Mouse (Mus musculus) midbrain, embryonic 10.5 days (tissue): Measurements from ENCODE around the gene Htr6. TPM values are rescaled to one million over a fixed set of nuclear protein-coding genes. Genes with fewer than 3 reads are reported as not detected.

ENCODE experiments used
- DNase-seq: peaks from one replicate; pipeline ENCODE4 v3.0.0-alpha.2; 2017; ENCODE audit warnings: low spot score
- H3K27ac ChIP-seq: fragments of 300-500 bp; sonication (generic); replicated peaks from 2 replicates; pipeline ENCODE4 v1.5.1; 2016; ENCODE audit warnings: mild to moderate bottlenecking
- H3K27me3 ChIP-seq: fragments of 300-500 bp; sonication (generic); 2 replicates; pipeline ENCODE4 v1.6.1; 2016; ENCODE audit warnings: low read depth, mild to moderate bottlenecking; ENCODE audit not compliant: poor library complexity, severe bottlenecking
- H3K36me3 ChIP-seq: fragments of 300-500 bp; sonication (generic); 2 replicates; pipeline ENCODE4 v1.6.1; 2016; ENCODE audit warnings: mild to moderate bottlenecking, moderate library complexity
- H3K4me1 ChIP-seq: fragments of 300-500 bp; sonication (generic); 2 replicates; pipeline ENCODE4 v1.6.1; 2016
- H3K4me3 ChIP-seq: fragments of 300-500 bp; sonication (generic); 2 replicates; pipeline ENCODE4 v1.5.1; 2016; ENCODE audit warnings: mild to moderate bottlenecking, moderate library complexity
- H3K9me3 ChIP-seq: fragments of 300-500 bp; sonication (generic); replicated peaks from 2 replicates; pipeline ENCODE4 v1.6.1; 2016; ENCODE audit warnings: mild to moderate bottlenecking
- WGBS: fragments of 180-500 bp; shearing (Covaris S2); methylation state at CpG from one replicate; pipeline ENCODE4 v1.1.7; 2016; 5-methylcytosine and 5-hydroxymethylcytosine counted together
- polyA plus RNA-seq: library from polyadenylated mRNA; unstranded; fragments of >200 nt; fragmentation: Nextera tagmentation; extraction: Ambion mirVana; gene quantifications from 2 replicates; pipeline ENCODE4 v1.2.1, GENCODE M21; 2016

Htr6 gene
- polyA plus RNA-seq, 1 experiment from 2014 or later, result not detected

DNA sequence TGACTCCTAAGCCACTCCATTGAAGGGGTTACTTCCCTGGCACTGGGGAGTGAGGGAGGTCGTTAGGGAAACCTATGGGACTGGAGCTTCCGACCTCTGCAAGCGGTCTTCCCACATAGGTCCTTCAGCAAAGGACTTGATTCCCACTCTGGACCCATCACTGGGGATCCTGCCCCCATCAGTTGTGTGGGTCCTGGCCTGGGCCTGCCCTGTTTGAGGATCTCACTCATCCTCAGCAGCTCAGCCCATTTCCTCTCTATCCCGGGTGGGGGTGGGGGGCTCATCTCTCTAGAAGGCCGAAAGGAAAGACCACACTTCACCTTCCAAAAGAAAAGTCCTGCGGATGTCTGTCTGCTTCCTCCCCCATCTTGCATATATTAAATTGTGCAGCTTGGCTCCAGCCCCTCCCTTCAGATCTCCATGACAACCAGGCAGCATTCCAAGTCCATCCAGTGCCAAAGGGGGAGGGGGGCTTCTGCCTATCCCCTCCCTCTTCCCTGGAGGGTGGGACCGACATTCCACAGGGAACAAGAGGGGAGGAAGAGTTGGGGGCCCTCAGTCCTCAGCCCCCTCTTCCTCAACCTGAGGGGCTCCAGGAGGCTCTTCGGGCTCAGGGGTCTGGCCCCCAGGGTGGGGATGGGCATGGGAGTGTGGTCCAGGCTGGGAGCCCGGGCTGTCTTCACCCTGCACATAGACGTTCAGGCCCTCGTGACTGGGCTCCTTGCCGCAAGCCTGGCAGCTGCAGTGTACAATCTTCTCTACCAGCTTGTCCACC is 7.6 kb upstream of the Htr6 start:
- 39% methylated on average over 12 of the region's 12 CpGs for WGBS
- peaks cover 23% of the 10 kb centered on the region for H3K4me1 ChIP-seq
- H3K4me3 ChIP-seq, result peak overlapping the region; percentile 30
- H3K27ac ChIP-seq, result peak overlapping the region; percentile 79
- peak; percentile 72 for DNase-seq
- no peaks in the 10 kb centered on the region for H3K9me3 ChIP-seq
- no peaks in the 10 kb centered on the region for H3K36me3 ChIP-seq
- H3K27me3 ChIP-seq, result peaks cover 31% of the 10 kb centered on the region

DNA sequence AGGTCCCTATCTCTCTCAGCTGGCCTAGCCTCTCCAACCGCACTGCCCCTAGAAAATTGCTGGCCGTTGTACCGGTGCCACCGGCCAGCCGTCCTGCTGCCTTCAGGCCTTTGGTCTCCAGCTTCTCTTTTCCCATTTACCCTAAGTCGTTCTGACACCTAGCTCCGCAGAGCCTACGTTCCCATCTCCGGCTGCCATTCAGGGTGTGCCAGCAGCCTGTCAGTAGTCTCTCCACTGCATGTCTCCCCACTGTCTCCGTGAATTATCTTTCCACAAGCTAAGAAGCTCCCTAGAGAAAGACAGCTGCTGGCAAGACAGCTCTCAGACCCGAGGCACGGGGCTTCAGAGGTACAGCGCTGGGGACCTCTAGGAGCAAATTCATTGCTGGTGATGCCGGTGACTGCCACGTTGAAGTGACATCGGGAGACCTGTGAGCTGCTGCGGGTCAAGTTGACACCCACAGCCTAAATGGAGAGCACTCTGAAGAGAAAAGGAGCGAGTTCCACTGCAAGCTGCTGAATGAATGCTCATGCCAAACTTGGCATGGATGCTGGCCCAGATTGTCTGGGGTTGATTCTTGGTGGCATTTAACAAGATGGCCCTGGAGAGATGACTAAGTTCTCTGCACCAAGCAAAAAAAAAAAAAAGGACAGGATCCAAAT is 6.0 kb upstream of the Htr6 start:
- Histone ChIP-seq H3K27me3 (peaks cover 35% of the 10 kb centered on the region), H3K4me3 (no peak overlapping the region), H3K27ac (no peak overlapping the region), H3K36me3 (no peaks in the 10 kb centered on the region), H3K4me1 (peaks cover 23% of the 10 kb centered on the region), H3K9me3 (no peaks in the 10 kb centered on the region)
- no peak for DNase-seq
- whole genome bisulfite sequencing, result 83% methylated on average over 18 of the region's 18 CpGs

DNA sequence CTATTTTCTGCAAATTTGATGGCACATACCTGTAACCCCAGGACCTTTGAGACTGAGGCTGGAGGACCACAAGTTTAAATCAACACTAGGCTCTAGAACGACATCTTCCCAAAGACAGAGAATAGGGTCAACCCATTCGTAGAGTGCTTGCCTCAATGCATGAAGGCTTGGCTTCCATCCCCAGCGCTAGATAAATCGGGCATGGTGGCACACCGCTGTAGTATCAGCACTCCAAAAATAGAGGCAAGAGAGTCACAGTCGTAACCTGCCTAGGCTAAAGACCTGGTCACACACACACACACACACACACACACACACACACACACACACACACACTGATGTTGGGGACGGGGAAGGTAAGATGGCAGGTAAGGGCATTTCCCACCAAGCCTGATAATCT is 4.9 kb upstream of the Htr6 start:
- no peak overlapping the region for H3K27ac ChIP-seq
- no peaks in the 10 kb centered on the region for H3K36me3 ChIP-seq
- H3K4me1 ChIP-seq, result peaks cover 28% of the 10 kb centered on the region
- H3K4me3 ChIP-seq, result no peak overlapping the region
- DNase-seq, result no peak
- 92% methylated on average over 7 of the region's 7 CpGs for WGBS
- H3K27me3 ChIP-seq, result peaks cover 44% of the 10 kb centered on the region
- H3K9me3 ChIP-seq, result no peaks in the 10 kb centered on the region

DNA sequence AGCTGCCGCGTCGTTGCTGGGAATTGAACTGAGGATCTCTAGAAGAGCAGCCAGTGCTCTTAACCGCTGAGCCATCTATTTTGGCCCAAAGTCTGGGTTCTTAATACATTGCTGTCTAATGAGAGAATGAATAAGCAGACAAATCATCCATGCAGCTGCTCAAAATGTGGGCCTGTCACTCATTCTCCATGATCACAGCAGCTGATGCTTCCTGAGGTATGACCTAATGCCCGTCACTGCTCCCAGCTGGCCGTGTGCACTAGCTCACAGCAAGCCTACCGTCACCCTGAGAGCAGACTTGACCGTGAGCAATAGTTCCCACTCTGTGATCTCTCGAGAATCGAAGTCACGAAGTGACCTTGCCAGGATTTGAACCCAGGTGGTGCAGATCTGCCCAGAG is 4.1 kb upstream of the Htr6 start:
- H3K27ac ChIP-seq, result no peak overlapping the region
- peaks cover 45% of the 10 kb centered on the region for H3K27me3 ChIP-seq
- WGBS, result 85% methylated on average over 11 of the region's 11 CpGs
- H3K36me3 ChIP-seq, result no peaks in the 10 kb centered on the region
- no peaks in the 10 kb centered on the region for H3K9me3 ChIP-seq
- peaks cover 36% of the 10 kb centered on the region for H3K4me1 ChIP-seq
- DNase-seq, result no peak
- no peak overlapping the region for H3K4me3 ChIP-seq

DNA sequence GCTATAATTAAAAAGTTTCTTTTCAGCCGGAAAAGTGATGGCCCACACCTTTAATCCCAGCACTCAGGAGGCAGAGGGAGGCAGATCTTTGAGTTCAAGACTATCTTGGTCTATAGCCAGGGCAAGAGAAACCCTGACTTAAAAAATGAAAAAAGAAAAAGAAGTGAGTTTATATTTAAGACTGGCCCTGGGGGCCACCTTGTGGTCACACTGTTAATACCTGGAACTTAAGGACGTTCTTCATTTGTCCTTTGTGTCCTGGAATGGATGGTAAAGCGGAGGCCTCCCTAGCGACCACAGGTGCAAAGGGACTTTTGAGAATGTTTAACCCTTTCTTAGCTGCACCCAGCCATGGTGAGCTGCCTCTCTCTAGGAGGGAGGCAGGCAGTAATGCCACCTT is 3.4 kb upstream of the Htr6 start:
- Histone ChIP-seq H3K27me3 (peaks cover 48% of the 10 kb centered on the region), H3K4me1 (peaks cover 42% of the 10 kb centered on the region), H3K4me3 (no peak overlapping the region), H3K9me3 (no peaks in the 10 kb centered on the region), H3K36me3 (no peaks in the 10 kb centered on the region), H3K27ac (no peak overlapping the region)
- DNase-seq, result no peak
- 23% methylated on average over 4 of the region's 4 CpGs for WGBS

DNA sequence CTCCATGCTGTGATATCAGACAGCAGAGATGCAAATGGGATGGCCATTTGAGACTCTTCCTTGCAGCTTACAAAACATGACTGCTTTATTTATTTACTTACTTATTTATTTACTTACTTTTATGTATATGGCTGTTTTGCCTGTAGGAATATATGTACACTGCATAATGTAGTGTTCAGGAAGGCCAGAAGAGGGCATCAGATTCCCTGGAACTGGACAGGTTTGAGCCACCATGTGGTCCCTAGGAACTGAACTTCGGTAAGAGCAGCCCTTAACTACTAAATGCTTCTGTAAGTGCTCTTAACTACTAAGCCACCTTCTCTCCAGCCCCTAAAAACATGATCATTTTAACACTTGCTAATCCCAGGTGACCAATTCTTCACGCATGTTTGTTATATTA is 2.9 kb upstream of the Htr6 start:
- Histone ChIP-seq H3K36me3 (no peaks in the 10 kb centered on the region), H3K4me3 (no peak overlapping the region), H3K9me3 (no peaks in the 10 kb centered on the region), H3K27ac (no peak overlapping the region), H3K27me3 (peaks cover 52% of the 10 kb centered on the region), H3K4me1 (peaks cover 38% of the 10 kb centered on the region)
- WGBS, result 50% methylated on average over 2 of the region's 2 CpGs
- DNase-seq, result no peak

DNA sequence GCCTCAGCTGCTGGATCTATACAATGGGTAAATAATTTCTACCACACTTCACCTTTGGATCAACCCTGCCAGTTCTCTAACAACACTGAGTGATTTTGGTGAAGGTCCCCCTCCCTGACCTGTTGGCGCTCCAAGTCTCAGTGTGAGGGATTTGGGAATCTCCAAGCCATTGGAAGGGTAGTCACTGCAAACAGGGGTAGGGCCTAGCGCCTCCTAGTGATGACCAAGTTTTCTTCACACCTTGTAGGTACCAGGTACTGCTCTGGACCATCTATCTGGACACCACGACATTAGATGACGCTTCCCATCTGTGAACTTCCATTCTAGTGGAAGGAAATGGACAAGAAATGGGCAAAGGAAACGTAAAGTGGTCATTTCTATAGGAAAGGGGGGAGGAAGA is 545 bp upstream of the Htr6 start:
- peak overlapping the region; percentile 62 for H3K4me3 ChIP-seq
- no peaks in the 10 kb centered on the region for H3K9me3 ChIP-seq
- peaks cover 19% of the 10 kb centered on the region for H3K4me1 ChIP-seq
- DNase-seq, result no peak
- WGBS, result 16% methylated on average over 5 of the region's 5 CpGs
- no peaks in the 10 kb centered on the region for H3K36me3 ChIP-seq
- no peak overlapping the region for H3K27ac ChIP-seq
- H3K27me3 ChIP-seq, result peaks cover 71% of the 10 kb centered on the region

DNA sequence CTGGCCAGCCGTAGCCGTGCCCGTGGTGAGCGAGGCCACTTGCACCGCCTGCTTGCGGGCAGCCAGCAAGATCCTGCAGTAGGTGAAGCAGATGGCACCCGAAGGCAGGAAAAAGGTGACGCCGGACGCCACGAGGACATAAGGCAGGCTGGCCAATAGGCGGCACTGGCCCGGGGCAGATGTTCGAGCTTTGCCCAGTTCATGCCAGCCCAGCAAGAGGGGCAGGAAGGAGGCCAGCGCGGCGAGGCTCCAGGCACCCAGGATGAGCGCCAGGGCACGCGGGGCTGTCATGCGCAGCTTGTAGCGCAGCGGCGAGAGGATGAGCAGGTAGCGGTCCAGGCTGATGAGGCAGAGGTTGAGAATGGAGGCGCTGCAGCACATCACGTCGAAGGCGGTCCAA is 1.3 kb downstream of the Htr6 start:
- H3K27me3 ChIP-seq, result peaks cover 83% of the 10 kb centered on the region
- WGBS, result 18% methylated on average over 29 of the region's 29 CpGs

DNA sequence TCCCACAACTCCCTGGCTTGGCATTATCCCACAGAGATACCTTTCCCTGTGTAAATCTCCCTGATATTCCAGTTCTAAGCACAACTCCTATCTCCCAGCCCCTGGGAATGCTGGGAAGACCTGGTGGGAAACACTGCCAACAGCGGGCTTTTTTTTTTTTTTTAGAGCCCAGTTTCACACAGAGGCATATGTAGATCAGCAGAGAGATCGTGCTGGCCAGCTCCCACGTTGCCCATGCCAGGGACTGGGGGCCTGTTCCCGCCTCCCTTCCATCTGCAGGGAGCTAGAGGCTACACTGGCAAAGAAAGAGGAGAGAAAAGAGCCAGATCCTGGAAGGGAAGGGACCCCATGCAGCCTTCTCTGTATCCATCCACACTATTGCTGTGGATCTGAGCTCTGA is 7.1 kb downstream of the Htr6 start:
- Histone ChIP-seq H3K9me3 (no peaks in the 10 kb centered on the region), H3K27ac (no peak overlapping the region), H3K36me3 (no peaks in the 10 kb centered on the region), H3K4me3 (no peak overlapping the region), H3K27me3 (peaks cover 31% of the 10 kb centered on the region), H3K4me1 (no peaks in the 10 kb centered on the region)
- WGBS, result 45% methylated on average over 4 of the region's 4 CpGs
- DNase-seq, result no peak

More for the DNA sequence above, 1.3 kb downstream of the Htr6 start:
- Histone ChIP-seq H3K4me3 (peak overlapping the region; percentile 62), H3K27ac (no peak overlapping the region), H3K4me1 (peaks cover 19% of the 10 kb centered on the region), H3K9me3 (no peaks in the 10 kb centered on the region), H3K36me3 (no peaks in the 10 kb centered on the region)
- DNase-seq, result no peak

DNA sequence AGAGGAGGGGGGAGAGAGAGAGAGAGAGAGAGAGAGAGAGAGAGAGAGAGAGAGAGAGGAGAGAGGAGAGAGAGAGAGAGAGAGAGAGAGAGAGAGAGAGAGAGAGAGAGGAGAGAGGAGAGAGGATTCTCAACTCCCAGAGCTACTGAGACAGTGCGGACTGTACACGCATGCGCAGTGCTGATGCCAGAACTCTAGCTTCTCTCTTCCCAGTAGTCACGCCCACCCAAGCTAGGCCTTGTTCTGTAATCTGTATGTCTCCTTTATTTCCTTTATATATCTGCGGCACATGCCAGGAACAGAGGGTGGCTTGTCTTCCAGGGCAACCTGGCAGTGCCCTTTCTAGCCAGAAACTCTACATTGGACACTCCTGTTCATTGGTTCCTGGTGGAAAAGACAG is 10.5 kb downstream of the Htr6 start:
- Histone ChIP-seq H3K27ac (no peak overlapping the region), H3K36me3 (no peaks in the 10 kb centered on the region), H3K4me3 (no peak overlapping the region), H3K9me3 (no peaks in the 10 kb centered on the region), H3K27me3 (peaks cover 6% of the 10 kb centered on the region), H3K4me1 (no peaks in the 10 kb centered on the region)
- no peak for DNase-seq
- 91% methylated on average over 5 of the region's 5 CpGs for WGBS

DNA sequence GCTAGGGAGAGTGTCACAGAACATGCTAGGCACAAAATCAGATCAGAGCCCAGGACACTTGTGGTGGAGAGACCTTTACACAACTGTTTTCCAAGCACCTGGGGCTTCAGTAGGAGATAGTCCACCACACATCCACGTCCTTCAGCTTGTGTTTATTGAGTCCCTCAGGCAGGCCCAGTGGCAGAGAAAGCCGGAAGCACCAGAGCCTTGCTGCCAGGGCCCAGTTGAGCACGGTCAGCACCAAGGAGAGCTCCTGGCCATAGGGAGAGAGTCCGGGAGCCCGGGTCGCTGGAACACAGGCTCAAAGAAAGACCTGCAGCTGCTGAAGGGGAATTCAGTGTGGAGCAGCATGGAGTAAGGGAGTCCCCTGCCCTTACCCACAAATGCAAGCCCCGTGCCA is 15.8 kb downstream of the Htr6 start:
- Histone ChIP-seq H3K36me3 (no peaks in the 10 kb centered on the region), H3K4me1 (no peaks in the 10 kb centered on the region), H3K27ac (no peak overlapping the region), H3K9me3 (no peaks in the 10 kb centered on the region), H3K27me3 (no peaks in the 10 kb centered on the region), H3K4me3 (no peak overlapping the region)
- DNase-seq, result peak; percentile 55
- 10% methylated on average over 7 of the region's 7 CpGs for WGBS

DNA sequence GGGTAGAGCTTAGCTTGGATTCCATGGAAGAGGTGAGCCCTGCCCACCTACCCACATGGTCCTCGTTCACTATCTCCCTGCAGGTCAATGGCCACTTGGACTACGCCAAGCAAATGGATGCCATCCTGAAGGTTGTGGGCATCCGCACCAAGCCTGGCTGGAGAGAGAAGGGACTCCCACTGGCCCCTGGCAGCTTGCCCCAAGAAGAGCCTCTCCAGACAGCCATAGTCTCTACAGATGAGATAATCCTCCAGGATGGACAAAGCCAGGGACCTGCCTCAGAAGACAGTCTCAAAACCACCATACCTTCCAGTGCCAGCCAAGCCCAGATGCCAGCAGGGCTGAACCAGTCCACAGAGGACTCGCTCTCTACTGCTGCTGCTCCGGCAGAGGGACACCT is 17.3 kb downstream of the Htr6 start:
- Histone ChIP-seq H3K27ac (no peak overlapping the region), H3K4me3 (no peak overlapping the region), H3K36me3 (no peaks in the 10 kb centered on the region), H3K27me3 (no peaks in the 10 kb centered on the region), H3K4me1 (no peaks in the 10 kb centered on the region), H3K9me3 (no peaks in the 10 kb centered on the region)
- no peak for DNase-seq
- 83% methylated on average over 5 of the region's 5 CpGs for WGBS

DNA sequence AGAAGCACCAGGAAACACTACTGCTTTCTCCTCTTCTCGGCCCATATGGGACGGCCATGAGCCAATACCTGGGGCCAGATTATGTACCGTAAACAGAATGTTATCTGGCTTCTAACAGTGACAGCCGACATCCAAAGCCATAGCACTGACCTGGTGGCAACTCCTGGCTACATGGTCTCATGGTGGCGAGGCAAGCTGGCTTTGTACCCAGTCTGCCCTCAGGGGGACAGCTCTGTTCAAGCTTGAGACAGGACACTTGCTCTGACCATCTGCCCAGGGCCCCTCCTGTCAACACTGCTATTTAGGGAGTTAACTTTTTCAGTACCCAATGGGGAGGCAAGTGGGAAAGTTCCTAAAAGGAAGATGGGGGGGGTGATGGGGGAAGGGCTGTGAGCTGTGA is 18.1 kb downstream of the Htr6 start:
- WGBS, result 84% methylated on average over 5 of the region's 5 CpGs
- DNase-seq, result no peak

More for the DNA sequence above, 18.1 kb downstream of the Htr6 start:
- no peaks in the 10 kb centered on the region for H3K9me3 ChIP-seq
- H3K27me3 ChIP-seq, result no peaks in the 10 kb centered on the region
- no peaks in the 10 kb centered on the region for H3K4me1 ChIP-seq
- no peaks in the 10 kb centered on the region for H3K36me3 ChIP-seq
- H3K27ac ChIP-seq, result no peak overlapping the region
- no peak overlapping the region for H3K4me3 ChIP-seq
